Mouse (Mus musculus) cerebellum, adult 8-10 months (tissue): Measurements from ENCODE around the gene Knstrn.

Experiments used
- DNase-seq: peaks from one replicate; pipeline ENCODE4 v3.0.0; 2022

Gene Knstrn

DNA sequence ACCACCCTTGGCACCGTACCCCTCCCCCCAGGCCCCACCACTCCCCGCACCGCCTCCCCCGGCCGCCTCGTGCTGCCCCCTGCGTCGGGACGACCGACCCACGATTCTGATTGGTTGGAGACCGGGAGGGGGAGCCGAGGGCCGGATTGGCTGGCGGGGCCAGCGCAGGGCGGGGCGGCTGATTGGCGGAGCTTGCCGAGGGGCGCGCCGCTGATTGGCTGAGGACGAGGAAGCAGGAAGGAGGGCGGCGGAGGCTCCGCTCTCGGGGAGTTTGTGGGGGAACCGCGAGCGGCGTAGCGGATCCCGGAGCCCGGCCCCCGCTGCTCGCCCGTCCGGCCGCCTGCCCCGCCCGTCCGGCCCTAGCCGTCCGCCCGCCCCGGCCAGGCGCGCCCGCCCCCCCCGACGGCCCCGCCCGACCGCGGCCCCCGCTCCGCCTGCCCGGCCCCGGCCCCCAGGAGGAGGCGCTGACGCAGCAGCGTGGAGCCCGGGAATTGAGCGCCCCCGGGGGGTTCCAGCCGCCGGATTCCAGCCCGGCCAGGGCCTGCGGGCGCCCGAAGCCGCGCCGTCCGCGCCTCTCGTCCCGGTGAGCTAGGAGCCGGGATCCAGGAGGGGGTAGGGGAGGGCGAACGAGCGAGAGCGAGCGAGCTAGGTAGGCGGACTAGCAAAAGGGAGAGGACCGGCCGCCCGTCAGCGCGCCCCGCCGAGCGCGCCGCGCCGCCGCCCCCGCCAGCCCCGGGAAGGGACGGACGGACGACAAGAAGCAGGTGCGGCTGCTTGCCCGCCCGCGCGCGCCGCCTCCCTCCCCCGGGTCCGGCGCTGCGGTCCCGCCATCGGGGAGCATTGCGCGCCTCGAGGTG, 87.6 kb downstream of the Knstrn start:
- peak; percentile 97 for DNase-seq

DNA sequence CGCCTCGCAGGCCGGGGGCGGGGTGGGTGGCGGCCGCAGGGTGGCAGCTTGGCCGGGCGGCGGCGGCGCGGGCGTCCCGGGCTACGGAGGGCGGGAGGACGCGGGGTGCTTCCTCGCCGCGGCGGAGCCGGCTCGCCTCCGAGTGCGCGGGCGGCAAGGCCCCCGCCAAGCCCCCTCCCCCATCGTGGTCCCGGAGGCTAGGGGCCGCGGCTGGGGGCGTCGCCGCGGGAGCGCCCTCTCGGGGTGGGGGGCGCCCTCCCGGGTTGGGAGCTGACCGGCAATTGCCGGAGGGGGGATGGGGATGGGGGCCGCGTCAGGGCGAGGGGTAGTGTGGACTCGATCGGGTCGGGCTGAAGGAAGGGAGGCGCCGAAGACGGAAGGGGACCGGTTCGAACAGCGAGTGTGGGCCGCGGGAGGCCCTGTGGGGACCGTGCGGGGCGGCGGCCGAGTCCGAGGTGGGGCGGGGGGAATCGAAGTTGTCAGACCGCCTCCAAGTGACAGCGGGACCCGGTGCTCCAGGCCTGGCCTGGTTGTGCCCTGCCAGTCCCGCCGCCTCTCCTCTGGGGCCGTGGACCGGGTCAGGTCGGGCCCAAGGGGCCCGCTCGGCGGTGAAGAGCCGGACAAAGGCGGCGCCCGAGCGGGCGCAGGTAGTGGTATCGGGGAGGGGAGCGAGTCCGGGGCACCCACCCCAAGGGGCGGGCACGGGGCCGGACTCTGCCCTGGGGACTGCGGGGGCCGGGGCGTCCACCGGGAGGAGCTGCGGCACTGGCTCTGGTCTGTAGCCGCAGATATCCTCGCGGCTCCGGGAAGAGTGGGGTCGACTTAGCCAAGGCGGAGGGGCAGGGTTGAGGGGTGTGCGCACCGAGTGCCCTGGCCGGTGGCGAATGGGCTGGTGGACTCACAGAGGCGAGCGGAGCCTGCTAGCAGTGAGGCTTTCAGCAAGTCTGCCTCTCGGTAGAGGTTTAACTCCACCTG, 88.5 kb downstream of the Knstrn start:
- peak; percentile 53 for DNase-seq

DNA sequence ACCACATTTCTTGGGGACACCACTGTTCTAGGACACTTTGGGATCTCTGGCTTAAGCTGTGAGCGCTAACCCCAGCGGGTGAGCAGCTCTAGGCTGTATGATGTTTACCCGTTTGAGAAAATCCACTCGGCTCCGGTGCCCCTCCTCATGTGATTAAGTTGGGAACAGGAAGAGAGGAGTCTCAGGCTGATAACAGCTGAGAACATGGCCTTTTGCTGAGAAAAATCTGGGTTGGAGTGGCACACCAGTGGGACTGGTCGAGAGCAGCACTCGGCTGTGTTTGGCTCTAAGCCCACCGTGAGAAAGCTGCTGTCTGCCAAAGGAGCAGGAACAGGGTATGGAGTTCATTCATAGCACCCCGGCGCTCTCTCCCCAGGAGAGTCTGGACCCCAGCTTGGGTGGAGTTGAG, 89.5 kb downstream of the Knstrn start:
- no peak for DNase-seq
